Mouse (Mus musculus) hindbrain, embryonic 11.5 days (tissue): Measurements from ENCODE around the gene Lrrc73. TPM values are rescaled to one million over a fixed set of nuclear protein-coding genes. Genes with fewer than 3 reads are reported as not detected.
A peak's percentile ranks its signal among the peaks of the same experiment; 100 is the strongest.

Source experiments
- ATAC-seq: fragments of 200-750 bp; cut with Nextera tagmentation; 2 replicates; pipeline ENCODE4 v1.8.0; 2017; ENCODE audit warnings: mild to moderate bottlenecking, moderate TSS enrichment, moderate library complexity; ENCODE audit not compliant: low FRiP score
- DNase-seq: peaks from one replicate; pipeline ENCODE4 v3.0.0-alpha.2; 2015; ENCODE audit warnings: low spot score
- H3K27ac ChIP-seq: fragments of 300-500 bp; sonication (generic); 2 replicates; pipeline ENCODE4 v1.5.1; 2014; ENCODE audit warnings: mild to moderate bottlenecking, low read depth, low read length
- H3K27me3 ChIP-seq: fragments of 300-500 bp; sonication (generic); 2 replicates; pipeline ENCODE4 v1.6.1; 2014; ENCODE audit warnings: mild to moderate bottlenecking, low read length, moderate library complexity, mixed read lengths; ENCODE audit not compliant: control insufficient read depth, insufficient read depth
- H3K36me3 ChIP-seq: fragments of 300-500 bp; sonication (generic); 2 replicates; pipeline ENCODE4 v1.6.1; 2014; ENCODE audit warnings: mild to moderate bottlenecking, low read length, moderate library complexity, mixed read lengths; ENCODE audit not compliant: control insufficient read depth, insufficient read depth
- H3K4me1 ChIP-seq: fragments of 300-500 bp; sonication (generic); replicated peaks from 2 replicates; pipeline ENCODE4 v1.6.1; 2014; ENCODE audit warnings: low read length, mixed read lengths; ENCODE audit not compliant: control insufficient read depth, insufficient read depth
- H3K4me2 ChIP-seq: fragments of 300-500 bp; sonication (generic); replicated peaks from 2 replicates; pipeline ENCODE4 v1.6.1; 2014; ENCODE audit warnings: mild to moderate bottlenecking, low read depth, low read length
- H3K4me3 ChIP-seq: fragments of 300-500 bp; sonication (generic); 2 replicates; pipeline ENCODE4 v1.5.1; 2014; ENCODE audit warnings: low read depth, low read length
- H3K9ac ChIP-seq: fragments of 300-500 bp; sonication (generic); 2 replicates; pipeline ENCODE4 v1.6.1; 2014; ENCODE audit warnings: low read depth, low read length
- H3K9me3 ChIP-seq: fragments of 300-500 bp; sonication (generic); 2 replicates; pipeline ENCODE4 v1.6.1; 2016; ENCODE audit warnings: low read length; ENCODE audit not compliant: control insufficient read depth
- WGBS: fragments of 180-500 bp; shearing (Covaris S2); extraction: QIAGEN DNeasy Blood & Tissue Kit; methylation state at CpG from one replicate; pipeline ENCODE4 v1.1.7; 2014; 5-methylcytosine and 5-hydroxymethylcytosine counted together
- polyA plus RNA-seq: library from polyadenylated mRNA; unstranded; fragments of >200 nt; fragmentation: Nextera tagmentation; extraction: Ambion mirVana; gene quantifications from 2 replicates; pipeline ENCODE4 v1.2.1, GENCODE M21; 2014

The Lrrc73 gene
- polyA plus RNA-seq, 1 experiment from 2014 or later = 3.1 TPM

DNA sequence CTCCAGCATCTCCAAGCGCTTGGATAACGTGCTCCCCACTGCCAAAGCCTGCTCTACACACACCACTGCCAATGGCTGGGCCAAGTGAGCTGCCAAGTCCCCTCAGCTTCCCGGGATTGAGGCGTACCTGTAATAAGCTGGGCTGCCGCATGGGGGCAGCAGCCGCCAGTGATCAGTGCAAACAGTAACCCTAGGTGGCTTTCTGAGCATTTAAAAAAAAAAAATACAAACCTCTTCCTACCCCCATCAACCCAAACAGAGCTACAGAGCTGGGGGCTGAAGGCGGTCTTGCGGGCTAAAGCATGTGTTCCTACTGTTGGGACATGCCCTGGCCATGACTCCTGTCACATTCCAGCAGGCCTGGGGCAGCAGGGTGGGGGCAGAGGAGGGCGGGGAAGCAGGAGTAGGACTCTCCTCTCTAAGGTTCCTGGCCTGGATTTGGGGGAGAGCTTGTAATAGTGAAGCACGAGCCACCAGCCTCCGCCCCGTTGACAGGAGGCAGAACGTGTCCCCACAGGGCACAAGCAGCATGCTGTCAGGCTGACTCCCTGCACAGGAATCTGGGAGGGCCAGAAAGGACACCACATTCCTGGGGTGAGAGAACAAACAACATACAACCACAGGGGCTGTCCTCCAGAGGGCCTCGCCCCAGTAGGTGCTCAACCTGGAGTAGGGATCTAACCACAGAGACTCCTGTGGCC lies 12.7 kb downstream of the Lrrc73 start:
- Histone ChIP-seq H3K27me3 (no peaks in the 10 kb centered on the region), H3K4me1 (0 out of 2 replicates have a peak, but pooled peaks cover 2% of the 10 kb centered on the region), H3K4me3 (no peak overlapping the region), H3K4me2 (no peak overlapping the region), H3K36me3 (peaks cover 5% of the 10 kb centered on the region; the same call in 1 of the 2 replicates), H3K27ac (no peak overlapping the region), H3K9me3 (no peaks in the 10 kb centered on the region), H3K9ac (no peak overlapping the region)
- ATAC-seq = peak; percentile 48; the same call in 1 of the 2 replicates
- 27% methylated on average over 14 of the region's 14 CpGs for WGBS
- DNase-seq = peak; percentile 86

DNA sequence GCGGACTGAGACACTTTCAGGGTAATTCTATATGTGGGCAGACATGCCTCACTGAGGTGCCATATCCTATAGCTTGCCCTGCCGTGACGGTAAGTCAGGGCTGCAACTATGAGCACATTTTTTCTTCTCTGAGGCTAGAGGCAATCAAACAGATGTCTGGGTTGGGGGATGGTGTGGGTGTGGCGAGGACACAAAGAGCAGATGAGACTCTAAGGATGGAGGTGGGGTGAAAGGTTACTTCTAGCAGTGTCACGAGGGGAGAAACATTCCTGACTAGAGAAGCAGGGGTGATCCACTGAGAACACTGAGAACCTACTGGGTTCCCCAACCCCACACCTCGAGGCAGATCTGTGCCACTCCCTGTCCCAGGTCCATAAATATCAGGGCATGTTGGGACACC lies 13.7 kb downstream of the Lrrc73 start:
- no peaks in the 10 kb centered on the region for H3K27me3 ChIP-seq
- WGBS = 77% methylated on average over 6 of the region's 6 CpGs
- H3K4me3 ChIP-seq = no peak overlapping the region
- 0 out of 2 replicates have a peak, but pooled peaks cover 2% of the 10 kb centered on the region for H3K4me1 ChIP-seq
- H3K36me3 ChIP-seq = peaks cover 6% of the 10 kb centered on the region; the same call in 1 of the 2 replicates
- no peak overlapping the region for H3K4me2 ChIP-seq
- H3K27ac ChIP-seq = no peak overlapping the region
- DNase-seq (no peak), ATAC-seq (no peak)
- H3K9me3 ChIP-seq = no peaks in the 10 kb centered on the region
- H3K9ac ChIP-seq = no peak overlapping the region

DNA sequence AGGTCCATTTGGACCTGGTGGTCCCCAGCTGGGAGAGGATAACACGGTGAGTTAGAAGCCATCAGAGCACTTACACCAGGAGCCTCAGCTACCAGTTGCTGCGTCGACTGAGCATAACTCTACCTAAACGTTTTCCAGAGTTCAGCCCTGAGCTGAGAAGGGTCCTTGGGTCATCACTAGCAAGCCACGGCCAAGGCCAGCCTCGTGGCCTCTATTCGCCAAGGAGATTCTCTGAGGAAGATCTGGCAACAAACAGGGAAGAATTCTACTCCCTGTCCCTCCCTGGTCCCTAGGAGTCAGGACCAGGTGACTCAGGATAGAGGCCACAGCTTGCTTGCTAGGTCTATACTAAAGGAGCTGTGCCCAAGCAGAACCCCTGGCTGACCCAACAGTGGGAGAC lies 14.2 kb downstream of the Lrrc73 start:
- H3K9ac ChIP-seq = no peak overlapping the region
- peaks cover 6% of the 10 kb centered on the region; the same call in 1 of the 2 replicates for H3K36me3 ChIP-seq
- 82% methylated on average over 7 of the region's 7 CpGs for WGBS
- H3K4me3 ChIP-seq = no peak overlapping the region
- H3K27me3 ChIP-seq = no peaks in the 10 kb centered on the region
- no peak for DNase-seq
- H3K9me3 ChIP-seq = no peaks in the 10 kb centered on the region
- ATAC-seq = no peak
- no peak overlapping the region for H3K4me2 ChIP-seq
- no peak overlapping the region for H3K27ac ChIP-seq
- 0 out of 2 replicates have a peak, but pooled peaks cover 2% of the 10 kb centered on the region for H3K4me1 ChIP-seq

DNA sequence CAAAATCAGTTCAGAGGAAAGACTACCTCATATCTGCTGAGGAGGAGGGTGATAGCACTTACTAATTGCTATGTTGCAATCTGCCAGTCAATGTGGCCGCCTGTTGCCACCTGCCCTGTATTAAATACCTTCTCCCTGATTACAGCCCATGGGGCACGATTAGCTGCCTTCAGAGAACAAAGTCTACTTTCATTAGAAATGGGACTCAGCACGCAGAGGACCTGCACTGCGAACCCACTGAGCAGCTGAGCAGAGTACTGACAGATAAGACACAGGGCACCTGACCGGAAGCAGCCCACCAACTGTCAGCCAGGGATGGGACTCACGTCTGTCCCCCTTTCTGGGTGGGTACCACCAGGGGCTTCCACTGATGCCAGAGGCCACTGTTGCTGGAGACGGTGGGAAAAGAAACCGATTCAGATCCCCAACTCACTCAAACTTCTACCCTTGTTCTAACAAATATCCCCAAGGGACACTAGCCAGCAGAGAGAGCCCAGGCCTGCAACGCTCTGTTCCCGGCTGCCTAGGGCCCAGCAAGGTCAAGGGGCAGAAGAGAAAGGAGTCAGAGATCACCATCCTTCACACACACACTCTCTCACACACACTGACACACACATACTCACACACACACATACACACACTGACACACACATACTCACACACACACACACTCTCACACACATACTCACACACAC lies 14.8 kb downstream of the Lrrc73 start:
- 73% methylated on average over 10 of the region's 10 CpGs for WGBS
- no peak overlapping the region for H3K27ac ChIP-seq
- 0 out of 2 replicates have a peak, but pooled peaks cover 2% of the 10 kb centered on the region for H3K4me1 ChIP-seq
- ATAC-seq (no peak), DNase-seq (no peak)
- peaks cover 5% of the 10 kb centered on the region; the same call in 1 of the 2 replicates for H3K36me3 ChIP-seq
- H3K4me2 ChIP-seq = no peak overlapping the region
- H3K9ac ChIP-seq = no peak overlapping the region
- H3K9me3 ChIP-seq = no peaks in the 10 kb centered on the region
- H3K4me3 ChIP-seq = no peak overlapping the region
- H3K27me3 ChIP-seq = no peaks in the 10 kb centered on the region

DNA sequence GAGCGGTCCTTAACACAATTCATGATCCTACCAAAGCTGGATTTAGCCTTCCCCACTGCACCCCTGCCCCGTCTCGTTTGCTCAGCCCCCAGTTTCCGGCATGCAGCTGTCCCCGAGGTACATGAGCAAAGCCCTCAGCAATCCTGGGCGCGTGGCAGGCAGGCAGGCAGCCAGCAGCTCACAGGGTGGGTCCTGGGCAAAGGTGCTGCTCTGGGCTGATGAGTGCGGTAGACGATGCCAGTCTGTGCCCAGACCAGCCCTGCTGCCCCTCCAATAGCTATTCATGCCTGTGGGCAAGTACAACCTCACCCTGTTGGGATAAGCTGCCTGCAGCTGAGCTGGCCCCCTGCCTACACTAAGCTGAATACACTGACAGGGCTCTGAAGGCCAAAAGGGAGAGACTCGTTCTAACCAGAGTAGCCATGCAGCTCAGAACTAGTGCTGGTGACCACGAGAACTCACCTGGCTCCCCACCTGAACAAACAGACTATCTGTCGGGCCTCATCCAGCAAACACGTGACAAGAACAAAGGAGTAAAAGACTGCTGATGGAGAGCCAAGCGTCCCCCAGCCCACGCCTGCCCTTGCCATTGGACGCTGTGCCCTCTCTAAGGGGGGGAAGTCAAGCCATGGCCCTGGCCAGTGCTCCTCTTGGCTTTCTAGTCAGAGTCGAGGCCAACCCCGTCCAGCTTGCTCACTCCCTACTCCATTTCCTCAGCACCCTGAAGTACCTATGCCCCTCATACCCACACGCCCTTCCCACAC lies 16.6 kb downstream of the Lrrc73 start:
- no peak for ATAC-seq
- Histone ChIP-seq H3K4me3 (no peak overlapping the region), H3K4me1 (0 out of 2 replicates have a peak, but pooled peaks cover 2% of the 10 kb centered on the region), H3K9ac (no peak overlapping the region), H3K27ac (no peak overlapping the region), H3K4me2 (no peak overlapping the region), H3K36me3 (0 out of 2 replicates have a peak, but pooled peaks cover 3% of the 10 kb centered on the region), H3K9me3 (no peaks in the 10 kb centered on the region), H3K27me3 (no peaks in the 10 kb centered on the region)
- WGBS = 90% methylated on average over 19 of the region's 19 CpGs
- DNase-seq = no peak

DNA sequence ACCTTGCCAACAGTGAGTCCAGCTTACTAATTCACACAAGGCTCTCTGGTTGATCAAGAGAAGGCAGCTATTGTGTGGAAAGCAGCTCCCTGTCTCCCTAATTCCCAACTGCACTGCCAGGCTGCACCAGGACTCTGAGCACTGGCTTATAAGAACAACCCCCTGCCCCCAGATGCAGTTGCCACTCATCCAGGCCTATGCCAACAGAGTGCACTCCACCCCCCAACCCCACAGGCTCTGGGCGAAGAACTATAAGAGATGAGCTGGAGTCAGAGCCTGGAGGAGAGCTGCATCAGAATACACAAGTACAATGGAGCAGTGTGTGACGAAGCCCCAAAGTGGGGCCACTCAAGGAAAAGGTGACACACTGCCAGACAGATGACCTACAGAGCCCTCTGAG lies 18.7 kb downstream of the Lrrc73 start:
- no peak overlapping the region for H3K4me3 ChIP-seq
- no peaks in the 10 kb centered on the region for H3K9me3 ChIP-seq
- ATAC-seq (no peak), DNase-seq (no peak)
- H3K27ac ChIP-seq = no peak overlapping the region
- H3K36me3 ChIP-seq = 0 out of 2 replicates have a peak, but pooled peaks cover 3% of the 10 kb centered on the region
- H3K4me1 ChIP-seq = no peaks in the 10 kb centered on the region
- H3K4me2 ChIP-seq = no peak overlapping the region
- H3K9ac ChIP-seq = no peak overlapping the region
- H3K27me3 ChIP-seq = no peaks in the 10 kb centered on the region
- 79% methylated on average over 2 of the region's 2 CpGs for WGBS

DNA sequence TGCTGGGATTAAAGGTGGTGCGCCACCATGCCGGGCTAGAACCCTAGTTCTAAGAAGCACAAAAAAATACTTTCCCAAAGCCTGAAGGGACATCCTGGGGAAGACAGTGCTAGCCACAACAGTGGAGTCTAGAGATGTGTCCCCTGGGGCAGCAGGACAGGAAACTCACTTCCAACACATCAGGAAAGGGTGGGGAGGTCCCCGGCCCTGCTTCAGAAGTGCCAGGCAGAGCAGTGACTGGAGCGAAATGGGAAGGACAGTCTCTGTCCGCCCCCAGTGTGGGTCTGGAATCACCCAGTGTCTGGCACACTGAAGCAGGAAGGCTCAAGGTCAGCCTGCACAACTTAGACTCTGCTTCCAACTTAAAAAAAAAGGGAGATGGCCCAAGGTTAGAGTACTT lies 19.3 kb downstream of the Lrrc73 start:
- Histone ChIP-seq H3K4me1 (no peaks in the 10 kb centered on the region), H3K9ac (no peak overlapping the region), H3K27ac (no peak overlapping the region), H3K27me3 (no peaks in the 10 kb centered on the region), H3K9me3 (no peaks in the 10 kb centered on the region), H3K36me3 (0 out of 2 replicates have a peak, but pooled peaks cover 3% of the 10 kb centered on the region), H3K4me3 (no peak overlapping the region), H3K4me2 (no peak overlapping the region)
- WGBS = 86% methylated on average over 5 of the region's 5 CpGs
- DNase-seq (no peak), ATAC-seq (no peak)

DNA sequence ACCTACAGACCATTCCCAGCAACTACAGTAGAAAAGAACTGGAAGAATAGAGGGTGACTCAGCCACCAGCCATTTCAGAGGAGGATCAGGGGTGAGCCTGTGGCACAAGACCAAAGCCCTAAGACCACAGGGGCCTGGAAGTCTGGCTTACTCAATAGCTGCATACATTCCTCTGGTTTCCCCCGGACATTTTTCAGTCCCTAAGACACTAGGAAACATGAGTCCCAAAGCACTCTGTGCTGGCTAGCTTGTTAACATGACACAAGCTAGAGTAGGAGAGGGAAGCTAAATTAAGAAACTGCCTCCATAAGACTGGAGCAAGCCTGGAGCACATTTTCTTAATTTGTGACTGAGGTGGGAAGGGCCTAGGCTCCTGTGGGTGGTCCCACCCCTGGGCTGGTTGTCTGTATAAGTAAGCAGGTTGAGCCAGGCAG lies 20.5 kb downstream of the Lrrc73 start:
- Histone ChIP-seq H3K4me2 (no peak overlapping the region), H3K4me3 (no peak overlapping the region), H3K36me3 (0 out of 2 replicates have a peak, but pooled peaks cover 3% of the 10 kb centered on the region), H3K27ac (no peak overlapping the region), H3K27me3 (no peaks in the 10 kb centered on the region), H3K4me1 (no peaks in the 10 kb centered on the region), H3K9me3 (no peaks in the 10 kb centered on the region), H3K9ac (no peak overlapping the region)
- ATAC-seq (no peak), DNase-seq (no peak)
- 50% methylated on average over 1 of the region's 1 CpGs for WGBS
